Mouse (Mus musculus): ENCODE measurements around the gene Sv2c.
A peak's percentile ranks its signal among the peaks of the same experiment; 100 is the strongest.

The Sv2c gene

DNA sequence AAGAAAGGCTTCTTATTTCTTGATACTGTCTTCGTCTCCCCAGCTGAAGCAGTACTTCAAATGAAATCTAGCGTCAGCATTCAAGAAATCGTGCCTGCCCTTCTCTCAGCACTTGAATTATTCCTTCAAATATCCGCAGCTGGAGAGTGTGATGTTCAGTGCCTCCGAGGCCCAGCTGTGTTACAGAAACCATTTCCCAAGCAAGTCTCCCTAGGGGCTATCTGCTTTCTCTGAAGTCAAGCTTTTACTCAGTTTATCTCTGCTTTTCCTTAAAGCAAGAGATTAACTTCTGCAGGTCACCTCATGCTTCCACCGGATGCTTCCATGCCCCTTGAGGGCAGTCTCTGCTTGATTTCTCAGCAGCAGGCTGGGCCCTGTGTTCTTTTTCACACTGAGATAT is 166.8 kb downstream of the Sv2c start:
- DNase-seq: no peak

DNA sequence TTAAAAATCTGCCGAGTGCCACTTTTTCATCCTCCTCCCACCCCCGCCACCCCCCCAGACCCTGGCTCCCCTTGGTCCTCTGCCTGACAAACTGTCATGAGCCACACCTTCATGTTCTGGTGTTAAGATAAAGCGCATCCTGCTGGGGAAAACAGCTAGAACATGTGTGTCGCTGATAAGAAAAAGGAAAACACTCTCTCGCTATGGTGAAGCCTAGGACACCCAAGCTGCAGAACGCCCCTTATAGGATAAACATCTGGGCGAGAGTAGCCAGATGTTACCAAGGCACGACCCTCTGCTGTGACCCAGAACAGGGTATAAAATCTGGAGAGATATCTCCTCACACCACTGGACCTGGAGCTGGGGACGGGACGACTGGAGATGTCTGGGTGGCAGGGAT is 167.2 kb downstream of the Sv2c start:
- DNase-seq: no peak

DNA sequence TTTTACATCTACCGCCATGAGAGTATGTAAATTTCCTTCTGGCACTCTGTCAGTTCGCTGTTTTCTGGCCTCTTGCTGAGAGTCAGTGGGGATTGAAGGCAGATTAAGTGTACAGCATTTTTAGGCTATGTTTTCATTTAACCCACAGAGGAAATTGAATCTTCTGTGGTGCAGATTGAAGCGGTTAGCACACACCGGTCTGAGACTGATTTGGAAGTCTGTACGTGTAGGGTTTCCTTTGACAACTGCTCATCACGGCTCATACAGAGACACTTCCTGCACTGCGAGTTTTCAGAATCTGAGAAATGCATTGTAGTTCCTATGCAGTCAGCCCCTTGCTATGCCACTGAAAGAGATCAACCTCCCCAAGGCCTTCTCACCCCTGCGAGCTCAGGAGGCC is 168.2 kb downstream of the Sv2c start:
- no peak for DNase-seq

- no peak for DNase-seq
These were observed 168.7 kb downstream of the Sv2c start for GRCm38 (mm10) chr13:95963671-95964070.

- no peak for DNase-seq
These were observed 170.5 kb downstream of the Sv2c start for GRCm38 (mm10) chr13:95961905-95962304.

DNA sequence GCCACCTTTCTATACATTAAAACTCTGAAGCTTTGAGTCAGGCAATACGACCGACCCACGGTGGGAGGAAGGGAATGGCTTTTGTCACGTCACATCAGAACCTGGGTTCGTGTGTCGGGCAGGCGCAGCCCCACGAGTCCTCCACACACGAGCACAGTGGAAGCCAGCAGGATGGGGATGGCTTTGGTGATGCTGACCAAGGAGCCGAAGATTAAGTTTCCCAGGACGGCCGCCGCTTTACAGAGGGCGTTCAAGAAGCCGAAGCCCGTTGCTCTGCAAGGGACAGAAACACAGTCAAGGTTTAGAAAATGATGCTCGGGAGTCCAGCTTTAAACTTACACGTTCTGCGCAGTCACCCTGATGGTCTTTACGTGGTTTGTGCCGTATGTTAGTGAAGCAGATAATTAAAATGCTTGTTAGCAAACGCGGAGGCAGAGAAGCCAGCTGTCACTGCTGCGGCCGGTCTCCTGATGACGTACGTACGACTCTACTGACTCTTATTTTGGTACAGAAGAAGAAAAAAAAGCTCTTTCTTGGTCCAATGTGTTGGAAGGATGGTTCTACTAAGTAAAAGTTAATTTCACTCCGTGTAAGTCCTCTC is 171.1 kb downstream of the Sv2c start:
- DNase-seq: peak in 1 of 2 experiments; percentile 26

DNA sequence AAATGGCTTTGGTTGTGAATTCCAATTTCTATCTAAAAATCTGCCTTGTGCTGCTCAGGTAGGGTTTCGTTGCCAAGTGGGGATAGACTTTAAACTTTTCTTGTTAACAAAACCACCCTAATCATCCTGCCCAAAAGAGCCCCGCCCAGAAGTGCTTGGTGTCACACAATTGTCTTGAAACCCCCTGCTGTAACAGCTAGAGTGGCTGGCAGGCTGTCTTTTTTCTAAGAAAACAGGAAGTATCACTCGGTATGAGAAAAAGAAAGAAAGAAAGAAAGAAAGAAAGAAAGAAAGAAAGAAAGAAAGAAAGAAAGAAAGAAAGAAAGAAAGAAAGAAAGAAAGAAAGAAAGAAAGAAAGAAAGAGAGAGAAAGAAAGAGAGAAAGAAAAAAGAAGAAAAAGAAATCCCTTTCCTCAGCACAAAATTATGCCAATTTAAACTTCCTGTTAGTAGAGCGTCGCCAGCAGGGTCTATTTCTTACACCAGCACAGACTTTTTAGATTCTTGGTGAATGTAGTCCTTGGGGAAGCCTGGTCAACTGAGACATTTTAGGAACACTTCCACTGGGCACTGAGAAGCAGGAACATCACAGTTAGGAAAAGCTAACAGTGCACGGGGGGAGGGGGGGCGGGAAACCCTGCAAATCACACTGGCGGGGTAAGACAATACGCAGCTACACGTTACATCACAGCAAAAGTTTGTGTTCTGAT is 171.7 kb downstream of the Sv2c start:
- no peak for DNase-seq

DNA sequence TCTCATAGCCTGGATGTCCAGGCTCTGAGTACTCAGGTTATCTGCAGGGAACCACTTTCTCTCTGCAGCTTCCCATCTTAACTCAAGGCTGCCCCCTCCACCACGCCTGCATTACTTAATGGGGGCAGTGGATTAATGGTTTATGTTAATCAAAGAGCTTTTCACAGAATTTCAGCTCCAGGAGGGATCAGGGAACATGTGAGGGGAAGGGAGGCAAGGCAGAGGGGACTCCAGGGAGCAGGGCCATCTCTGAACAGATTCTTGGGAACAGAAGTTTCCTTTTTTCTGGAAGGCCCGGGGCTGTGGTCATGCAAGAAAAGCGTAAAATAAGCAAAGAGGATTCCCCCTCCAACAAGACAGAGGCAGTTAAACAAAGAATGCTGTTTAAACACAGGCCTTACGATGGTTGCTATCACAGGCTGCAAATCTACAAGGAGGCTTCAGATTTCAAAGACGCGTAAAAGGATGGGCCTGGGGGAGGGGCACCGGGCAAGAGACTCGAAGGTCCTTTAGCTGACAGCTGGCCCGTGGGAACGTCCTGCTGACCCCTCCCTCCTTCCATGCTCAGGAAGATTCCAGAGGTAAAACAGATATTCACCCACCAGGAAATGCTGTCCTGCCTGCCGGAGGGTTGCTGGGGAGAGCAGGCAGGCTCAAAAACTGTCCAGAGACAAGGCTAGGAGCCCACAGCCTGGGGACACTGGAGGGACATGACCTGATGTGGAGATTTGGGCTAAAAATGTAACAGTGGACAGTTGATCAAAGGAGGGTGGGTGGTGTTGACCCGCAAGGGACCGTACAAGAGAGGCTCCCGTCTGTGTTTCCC is 172.5 kb downstream of the Sv2c start:
- peak in 1 of 2 experiments; percentile 10 for DNase-seq

DNA sequence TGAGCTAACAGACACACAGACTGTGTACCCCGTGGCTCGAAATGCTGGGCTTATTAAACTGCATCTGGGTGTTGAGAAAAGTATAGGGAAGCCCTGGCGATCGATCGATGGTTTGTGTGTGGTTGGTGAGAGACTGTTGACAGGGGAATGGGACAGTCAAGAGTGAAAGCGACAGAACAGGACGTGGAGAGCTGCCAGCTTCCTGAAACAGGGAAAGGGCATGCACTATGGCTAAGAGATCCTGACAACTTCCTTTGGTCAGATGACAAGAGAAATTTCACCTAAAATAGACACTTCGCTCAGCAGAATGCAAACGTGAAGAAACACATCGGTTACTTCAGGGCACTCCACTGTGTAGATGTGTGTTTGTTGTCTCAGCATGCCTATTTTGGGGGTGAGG is 175.2 kb downstream of the Sv2c start:
- DNase-seq: peak; percentile 17 to 51

DNA sequence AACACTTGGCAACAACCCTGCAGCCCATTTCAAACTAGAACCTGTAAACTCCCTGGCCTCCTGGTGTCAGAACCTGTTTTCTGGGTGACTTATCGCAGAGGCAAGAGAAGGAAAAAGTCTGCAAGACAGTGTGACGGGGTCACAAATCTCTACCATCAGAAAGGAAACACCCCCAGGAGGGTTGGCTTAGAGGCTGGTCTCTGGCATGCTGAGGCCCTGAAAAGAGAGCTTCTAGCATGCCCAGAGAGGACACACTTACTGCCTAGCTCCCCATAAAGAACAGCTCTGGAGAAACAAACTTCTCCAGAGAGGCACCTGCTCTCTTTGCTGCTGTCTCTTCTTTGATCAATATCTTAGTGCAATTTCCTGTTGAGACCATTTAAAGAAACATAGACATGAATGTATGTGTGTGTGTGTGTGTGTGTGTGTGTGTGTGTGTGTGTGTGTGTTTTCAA is 176.0 kb downstream of the Sv2c start:
- DNase-seq: no peak

DNA sequence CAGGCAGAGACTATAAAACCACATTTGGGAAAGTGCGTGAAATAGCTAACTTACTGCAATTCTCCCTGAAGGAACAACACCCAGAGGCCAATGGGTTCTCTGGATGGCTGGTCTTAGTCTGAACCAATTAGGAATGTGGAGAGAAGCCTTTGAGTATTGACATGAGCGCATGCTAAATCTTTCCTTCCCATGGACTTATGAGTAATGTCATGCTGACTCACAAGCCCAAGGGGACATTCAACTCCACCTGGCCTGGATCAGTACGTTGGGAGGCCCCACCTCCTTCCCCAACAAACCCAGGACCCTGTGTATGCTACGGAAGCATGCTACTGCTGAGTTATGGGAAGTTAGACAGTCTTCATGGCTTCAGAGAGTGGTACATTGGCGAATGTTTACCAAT is 177.2 kb downstream of the Sv2c start:
- no peak for DNase-seq

- DNase-seq: no peak
These were observed 178.7 kb downstream of the Sv2c start for GRCm38 (mm10) chr13:95953636-95954035.

- DNase-seq: no peak
These were observed 180.1 kb downstream of the Sv2c start for GRCm38 (mm10) chr13:95952263-95952662.

DNA sequence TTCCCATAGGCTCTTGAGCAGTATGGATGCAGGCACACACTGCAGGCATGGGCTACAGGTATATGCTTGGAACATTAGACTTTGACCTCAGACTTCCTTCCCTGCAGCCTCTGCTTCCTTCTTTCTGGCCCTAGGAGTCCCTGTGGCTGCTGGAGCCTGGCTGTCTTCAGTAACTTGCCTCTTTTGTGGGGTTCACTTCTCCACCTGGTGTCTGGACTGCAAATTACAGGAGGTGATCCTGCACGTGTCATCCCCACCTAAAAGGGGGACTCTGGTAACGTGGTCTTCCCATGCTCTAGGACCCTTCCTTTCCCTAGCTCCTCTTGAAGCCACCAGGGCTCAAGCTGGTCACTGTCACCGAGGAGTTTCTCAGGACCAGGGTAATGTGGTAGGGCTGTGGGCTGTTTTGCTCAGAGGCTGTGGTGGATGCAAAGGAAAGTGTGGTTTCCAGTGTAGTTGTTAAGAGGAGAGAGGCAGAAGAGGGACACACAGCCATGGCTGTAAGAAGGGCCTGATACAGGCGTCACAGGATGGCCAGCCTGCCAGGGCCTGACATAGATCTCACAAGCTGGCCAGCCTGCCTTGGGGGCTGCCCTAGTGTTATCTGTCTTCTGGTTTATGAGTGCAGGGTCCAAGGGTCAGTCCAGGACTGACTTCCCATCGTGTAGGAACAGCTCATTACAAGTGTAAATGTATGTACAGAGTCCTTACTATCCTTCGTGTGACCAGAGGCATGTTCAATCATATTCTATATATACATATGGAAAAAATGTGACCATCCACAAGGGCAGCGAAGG is 181.1 kb downstream of the Sv2c start:
- DNase-seq: peak; percentile 36 to 67

DNA sequence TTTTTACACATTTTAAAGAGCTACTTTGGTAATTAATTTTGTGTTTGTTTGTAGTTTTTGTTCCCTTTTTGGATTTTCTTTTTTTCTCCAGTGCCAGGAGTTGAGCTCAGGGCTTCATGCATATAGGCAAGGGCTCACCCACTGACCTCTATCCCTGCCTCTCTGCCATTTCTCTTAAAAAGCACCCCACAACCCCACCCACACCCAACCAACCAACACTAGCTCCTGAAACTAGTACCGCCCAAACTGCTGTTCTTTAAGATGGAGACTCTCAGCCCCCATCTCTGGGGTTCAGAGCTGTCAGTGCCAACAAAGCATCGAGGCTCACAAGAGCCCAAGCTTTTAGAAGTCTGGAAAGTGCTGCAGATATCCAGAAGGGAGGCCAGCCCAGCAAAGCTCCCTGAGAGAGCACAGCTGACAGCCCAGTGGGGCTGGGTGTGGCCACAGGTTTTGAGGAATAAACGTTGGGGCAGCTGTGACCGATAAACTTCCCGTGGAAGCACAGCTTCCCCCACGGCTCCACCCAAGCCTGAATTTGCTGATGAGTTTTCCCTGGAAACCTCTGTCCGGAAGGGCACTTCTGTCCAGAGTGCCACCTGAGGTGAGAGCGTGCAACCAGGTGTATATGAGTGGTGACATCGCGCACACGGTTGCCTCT is 181.8 kb downstream of the Sv2c start:
- no peak for DNase-seq

DNA sequence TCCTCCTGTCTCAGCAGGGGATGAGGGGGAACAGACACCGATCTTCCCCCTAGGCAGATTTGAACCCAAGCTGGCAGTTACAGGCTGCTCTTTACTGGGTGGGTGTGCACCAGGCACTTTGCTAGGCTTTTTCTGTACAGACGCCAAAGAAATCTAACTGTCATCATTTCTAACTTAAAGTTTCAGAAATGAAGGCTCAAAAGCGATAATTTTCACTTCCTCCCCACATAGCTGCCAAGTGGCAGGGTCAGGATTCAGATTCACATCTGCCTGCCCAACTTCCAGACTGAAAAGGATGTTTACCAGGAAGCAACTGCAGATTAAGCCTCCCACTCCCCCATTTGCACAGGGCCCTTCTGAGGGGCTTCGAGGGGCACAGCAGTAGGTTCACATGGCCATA is 183.0 kb downstream of the Sv2c start:
- no peak for DNase-seq

GRCm38 (mm10) chr13:95948821-95949220 is 183.6 kb downstream of the Sv2c start:
- no peak for DNase-seq

DNA sequence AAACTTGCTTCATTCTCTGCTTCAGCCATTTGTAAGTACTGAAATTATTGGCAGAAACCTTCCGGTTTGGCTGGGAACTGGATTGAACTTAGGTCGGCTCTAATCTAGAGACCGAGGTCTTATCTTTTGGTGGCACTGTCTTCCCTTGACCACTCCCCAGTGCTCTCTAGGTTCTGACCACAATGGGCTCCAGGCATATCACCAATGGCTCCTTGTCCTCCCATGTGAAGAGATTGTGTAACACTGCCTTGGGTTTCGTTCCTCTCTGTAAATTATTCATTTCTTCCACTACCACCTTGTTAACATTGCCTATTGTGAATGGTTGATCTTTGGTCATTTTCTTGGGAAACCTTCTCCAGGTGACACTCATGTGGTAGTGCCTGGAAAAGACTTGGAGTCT is 184.0 kb downstream of the Sv2c start:
- DNase-seq: peak in 1 of 2 experiments; percentile 24

GRCm38 (mm10) chr13:95945937-95946507 is 186.4 kb downstream of the Sv2c start:
- DNase-seq: no peak

GRCm38 (mm10) chr13:95944621-95945020 is 187.8 kb downstream of the Sv2c start:
- DNase-seq: no peak

GRCm38 (mm10) chr13:95943919-95944318 is 188.5 kb downstream of the Sv2c start:
- no peak for DNase-seq

DNA sequence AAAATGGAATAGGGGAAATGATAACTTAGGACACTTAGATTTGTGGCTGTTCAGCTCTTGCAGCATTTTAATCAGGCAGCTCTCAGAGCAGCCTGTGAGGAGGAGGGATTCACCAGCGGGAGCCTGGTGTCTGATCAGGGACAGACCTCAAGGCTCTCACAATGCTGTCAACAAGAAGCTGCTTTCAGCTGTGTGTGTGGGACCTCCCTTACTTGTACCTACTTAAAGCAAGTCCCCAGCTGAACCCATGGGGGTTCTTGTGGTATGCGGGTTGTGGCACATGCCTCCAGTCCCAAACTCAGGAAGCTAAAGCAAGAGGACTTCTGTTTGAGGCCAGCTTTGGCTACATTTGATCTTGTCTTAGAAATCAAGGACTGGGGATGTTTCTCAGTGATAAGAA is 189.8 kb downstream of the Sv2c start:
- no peak for DNase-seq
